Mouse (Mus musculus): ENCODE measurements around the gene 2210408I21Rik. TPM values are rescaled to one million over a fixed set of nuclear protein-coding genes. Genes with fewer than 3 reads are reported as not detected.
A peak's percentile ranks its signal among the peaks of the same experiment; 100 is the strongest.

Gene 2210408I21Rik
- total and polyA plus RNA-seq, 3 experiments, result 1.6 to 4.0 TPM; not detected in 1

GRCm38 (mm10) chr13:77135621-77135981 is 261 bp downstream of the 2210408I21Rik start:
- DNase-seq (ENCODE audit: low read depth, low spot score), result no peak
- no peak for TF ChIP-seq MAZ (IDR thresholded peaks at IDR 0.05; ENCODE audit: low read depth, low read length)
- TF ChIP-seq MAX (IDR thresholded peaks at IDR 0.05; ENCODE audit: low read length), result no peak
- TF ChIP-seq MYB (IDR thresholded peaks at IDR 0.05; ENCODE audit: low read depth, low read length), result no peak
- TF ChIP-seq ETS1 (IDR thresholded peaks at IDR 0.05; ENCODE audit: low read depth, low read length), result no peak
- TF ChIP-seq SIN3A (IDR thresholded peaks at IDR 0.05; ENCODE audit: low read length), result no peak
- TF ChIP-seq POLR2AphosphoS5 (IDR thresholded peaks at IDR 0.05; ENCODE audit: borderline replicate concordance, low read depth, low read length), result no peak
- TF ChIP-seq SMC3 (IDR thresholded peaks at IDR 0.05; ENCODE audit: low read depth, low read length), result no peak
- no peak for TF ChIP-seq USF1 (IDR thresholded peaks at IDR 0.05; ENCODE audit: low read depth, low read length)
- no peak for TF ChIP-seq JUND (IDR thresholded peaks at IDR 0.05; ENCODE audit: low read depth, low read length)
- no peak for TF ChIP-seq MEF2A (IDR thresholded peaks at IDR 0.05; ENCODE audit: extremely low read depth, insufficient replicate concordance, low read depth, low read length, poor library complexity, severe bottlenecking)
- TF ChIP-seq BHLHE40 (IDR thresholded peaks at IDR 0.05; ENCODE audit: borderline replicate concordance, low read depth, low read length), result no peak
- TF ChIP-seq MYC (IDR thresholded peaks at IDR 0.05; ENCODE audit: low read depth, low read length), result no peak
- TF ChIP-seq GABPA (IDR thresholded peaks at IDR 0.05; ENCODE audit: low read depth, low read length), result no peak
- TF ChIP-seq NRF1 (IDR thresholded peaks at IDR 0.05; ENCODE audit: insufficient read depth, low read depth, low read length, poor library complexity, severe bottlenecking), result no peak
- TF ChIP-seq ZKSCAN1 (IDR thresholded peaks at IDR 0.05; ENCODE audit: low read depth, low read length), result no peak
- no peak for TF ChIP-seq ELF1 (IDR thresholded peaks at IDR 0.05; ENCODE audit: low read depth, low read length)
- no peak for TF ChIP-seq E2F4 (IDR thresholded peaks at IDR 0.05; ENCODE audit: borderline replicate concordance, low read depth, low read length)
- no peak for TF ChIP-seq TCF12 (IDR thresholded peaks at IDR 0.05; ENCODE audit: low read depth, low read length)
- peaks cover 0 to 17% of the 10 kb centered on the region in 2 experiments; a peak in 2 of 4 replicates for H3K36me3 ChIP-seq (ENCODE audit: control insufficient read depth in 1 of 2, insufficient read depth in 2 of 2, low read length in 2 of 2)
- H3K79me2 ChIP-seq (ENCODE audit: control insufficient read depth, insufficient read depth, low read length, poor library complexity), result peaks cover 18% of the 10 kb centered on the region
- no peaks in the 10 kb centered on the region for H3K27me3 ChIP-seq (ENCODE audit: control insufficient read depth in 1 of 2, insufficient read depth in 2 of 2, low read length in 2 of 2)
- H3K9ac ChIP-seq (ENCODE audit: control insufficient read depth, low read depth, low read length, poor library complexity, severe bottlenecking), result peak overlapping the region; percentile 81
- peak overlapping the region; percentile 60 to 91 for H3K4me3 ChIP-seq (ENCODE audit: control insufficient read depth in 1 of 2, insufficient read depth in 1 of 2, low read depth in 2 of 2, low read length in 2 of 2)
- peak overlapping the region; percentile 36 for H3K27ac ChIP-seq (ENCODE audit: control insufficient read depth, low read depth, low read length)
- peaks cover 2 to 5% of the 10 kb centered on the region in 2 experiments; a peak in 3 of 4 replicates for H3K4me1 ChIP-seq (ENCODE audit: control insufficient read depth in 1 of 2, insufficient read depth in 2 of 2, low read length in 2 of 2)
- H3K9me3 ChIP-seq (replicated peaks; ENCODE audit: insufficient read depth, low read length), result no peaks in the 10 kb centered on the region

- TF ChIP-seq HCFC1 (IDR thresholded peaks at IDR 0.05; ENCODE audit: low read depth, low read length) (no peak), MYC (IDR thresholded peaks at IDR 0.05; ENCODE audit: low read depth, low read length) (no peak), SIN3A (IDR thresholded peaks at IDR 0.05; ENCODE audit: low read length) (no peak), ZC3H11A (IDR thresholded peaks at IDR 0.05; ENCODE audit: low read depth, low read length) (no peak), POLR2AphosphoS5 (IDR thresholded peaks at IDR 0.05; ENCODE audit: borderline replicate concordance, low read depth, low read length) (no peak), MXI1 (IDR thresholded peaks at IDR 0.05; ENCODE audit: low read depth, low read length) (no peak), MYB (IDR thresholded peaks at IDR 0.05; ENCODE audit: low read depth, low read length) (no peak), NELFE (IDR thresholded peaks at IDR 0.05; ENCODE audit: low read depth, low read length) (no peak), USF2 (IDR thresholded peaks at IDR 0.05; ENCODE audit: borderline replicate concordance in 1 of 2, insufficient read depth in 1 of 2, low read depth in 1 of 2, low read length in 2 of 2) (no peak), KAT2A (conservative IDR thresholded peaks at IDR 0.05; ENCODE audit: low read depth, low read length) (no peak), ETS1 (IDR thresholded peaks at IDR 0.05; ENCODE audit: low read depth, low read length) (no peak), MEF2A (IDR thresholded peaks at IDR 0.05; ENCODE audit: extremely low read depth, insufficient replicate concordance, low read depth, low read length, poor library complexity, severe bottlenecking) (no peak), ZMIZ1 (IDR thresholded peaks at IDR 0.05; ENCODE audit: low read depth, low read length) (no peak), ZKSCAN1 (IDR thresholded peaks at IDR 0.05; ENCODE audit: low read depth, low read length) (no peak), MAFK (IDR thresholded peaks at IDR 0.05; ENCODE audit: borderline replicate concordance, low read depth, low read length) (no peak), BHLHE40 (IDR thresholded peaks at IDR 0.05; ENCODE audit: borderline replicate concordance, low read depth, low read length) (no peak), TBP (IDR thresholded peaks at IDR 0.05; ENCODE audit: low read depth, low read length) (no peak), MAX (IDR thresholded peaks at IDR 0.05; ENCODE audit: low read length) (no peak), NRF1 (IDR thresholded peaks at IDR 0.05; ENCODE audit: insufficient read depth, low read depth, low read length, poor library complexity, severe bottlenecking) (no peak)
- no peak for DNase-seq (ENCODE audit: low read depth, low spot score)
These were observed 5.5 kb downstream of the 2210408I21Rik start for GRCm38 (mm10) chr13:77140890-77141289.

More at GRCm38 (mm10) chr13:77140890-77141289, 5.5 kb downstream of the 2210408I21Rik start:
- H3K4me1 ChIP-seq (ENCODE audit: control insufficient read depth in 1 of 2, insufficient read depth in 2 of 2, low read length in 2 of 2), result peaks cover 0 to 2% of the 10 kb centered on the region in 2 experiments; a peak in 2 of 4 replicates
- no peaks in the 10 kb centered on the region; the same call in 1 of the 2 replicates for H3K79me2 ChIP-seq (ENCODE audit: control insufficient read depth, insufficient read depth, low read length, poor library complexity)
- H3K36me3 ChIP-seq (ENCODE audit: control insufficient read depth in 1 of 2, insufficient read depth in 2 of 2, low read length in 2 of 2), result peaks cover 0 to 5% of the 10 kb centered on the region in 2 experiments; a peak in 2 of 4 replicates
- H3K9me3 ChIP-seq (replicated peaks; ENCODE audit: insufficient read depth, low read length), result no peaks in the 10 kb centered on the region
- no peaks in the 10 kb centered on the region for H3K27me3 ChIP-seq (ENCODE audit: control insufficient read depth in 1 of 2, insufficient read depth in 2 of 2, low read length in 2 of 2)
- H3K9ac ChIP-seq (ENCODE audit: control insufficient read depth, low read depth, low read length, poor library complexity, severe bottlenecking), result no peak overlapping the region
- no peak overlapping the region for H3K4me3 ChIP-seq (ENCODE audit: control insufficient read depth in 1 of 2, insufficient read depth in 1 of 2, low read depth in 2 of 2, low read length in 2 of 2)
- no peak overlapping the region for H3K27ac ChIP-seq (ENCODE audit: control insufficient read depth, low read depth, low read length)

Measured in MEL (cell line).